Comparison of ENCODE assay signal across 8 mouse cellular contexts in the genomic region with DNA sequence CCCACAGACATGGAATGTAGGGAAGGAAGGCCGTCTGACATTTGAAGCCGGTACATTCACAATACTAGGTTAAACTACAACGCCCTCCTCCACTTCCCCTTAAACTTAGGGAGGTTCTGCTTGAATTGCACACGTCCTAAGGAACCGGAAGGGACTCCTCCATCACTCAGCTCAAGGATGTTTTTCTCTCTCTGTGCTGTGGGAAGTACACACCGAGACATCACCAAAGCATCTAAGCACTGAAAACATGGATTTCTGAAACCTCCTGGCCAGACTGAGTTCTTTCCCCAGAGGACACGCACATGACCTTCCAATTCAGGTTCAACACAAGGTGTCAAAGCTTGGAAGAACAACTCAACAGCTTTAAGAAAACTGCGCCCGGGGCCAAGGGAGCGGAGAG. TPM values are rescaled to one million over a fixed set of nuclear protein-coding genes. Genes with fewer than 3 reads are reported as not detected.
DNase-seq lines count a peak whose midpoint lies in the region; ATAC-seq and TF ChIP-seq lines count a peak whose summit lies in the region.

No protein-coding gene starts in this region.

- peak overlapping the region; percentile 95 for H3K9ac ChIP-seq in stomach, embryonic 16.5 days (ENCODE audit: low read length)

- H3K27ac ChIP-seq in embryonic fibroblast, embryonic 13.5 days (ENCODE audit: insufficient read depth, low read length): no peak overlapping the region
- H3K27ac ChIP-seq in stomach, embryonic 16.5 days (ENCODE audit: low read length): peak overlapping the region; percentile 75

- no peaks in the 10 kb centered on the region for H3K27me3 ChIP-seq in stomach, embryonic 16.5 days (ENCODE audit: control insufficient read depth, insufficient read depth, low read length)

- H3K4me3 ChIP-seq in embryonic fibroblast, embryonic 13.5 days (ENCODE audit: insufficient read depth, low read length): peak overlapping the region; percentile 99
- H3K4me3 ChIP-seq in stomach, embryonic 16.5 days (replicated peaks; ENCODE audit: low read length): peak overlapping the region; percentile 92

- DNase-seq in 3T3-L1 (ENCODE audit: low read depth, low spot score) (peak; percentile 58), ES-CJ7 (ENCODE audit: low read depth, low spot score) (peak; percentile 15)
- peak; percentile 15 for DNase-seq in lung, postnatal 14 days
- no peak for DNase-seq in left cerebral cortex, adult 18-20 months (ENCODE audit: low spot score in 2 of 2)
- no peak for DNase-seq in left cerebral cortex, adult 11 months (ENCODE audit: low spot score)

- H3K4me1 ChIP-seq in embryonic fibroblast, embryonic 13.5 days (ENCODE audit: control insufficient read depth, insufficient read depth, low read length): peaks cover 6% of the 10 kb centered on the region
- peaks cover 16% of the 10 kb centered on the region for H3K4me1 ChIP-seq in stomach, embryonic 16.5 days (ENCODE audit: control insufficient read depth, insufficient read depth, low read length)

- H3K4me2 ChIP-seq in stomach, embryonic 16.5 days (ENCODE audit: low read depth, low read length): peak overlapping the region; percentile 94

- no peak for TF ChIP-seq POLR2A in embryonic fibroblast, embryonic 13.5 days (IDR thresholded peaks at IDR 0.05; ENCODE audit: low read depth, low read length)

- peak; percentile 22 for ATAC-seq in inflammation-experienced regulatory T-cells, adult 6 months
- ATAC-seq in stomach, embryonic 16.5 days (ENCODE audit: insufficient read depth, low FRiP score): no peak

- no peak for TF ChIP-seq CTCF in embryonic fibroblast, embryonic 13.5 days (IDR thresholded peaks at IDR 0.05; ENCODE audit: borderline replicate concordance, insufficient read depth, low read length)

- WGBS in stomach, embryonic 16.5 days: 1% methylated on average over 10 of the region's 10 CpGs

- H3K36me3 ChIP-seq in stomach, embryonic 16.5 days (ENCODE audit: control insufficient read depth, insufficient read depth, low read length): no peaks in the 10 kb centered on the region

- H3K9me3 ChIP-seq in stomach, embryonic 16.5 days (replicated peaks; ENCODE audit: control insufficient read depth, low read length): no peaks in the 10 kb centered on the region

RNA-seq across cellular contexts. Expression of a gene that starts 1.0 kb away (rescaled TPM):
- polyA plus RNA-seq in embryonic fibroblast, embryonic 13.5 days (2011; ENCODE audit: insufficient read length, low read depth, missing spikeins): 82.8 and 98.0 TPM in 2 replicates
- polyA plus RNA-seq in inflammation-experienced regulatory T-cells, adult 6 months (2017; shearing (Covaris generic)): 100 to 1,000 TPM in 1 of 3 experiments, 10 to 100 TPM in 2; 87.9 to 115 (median 99.9) TPM
- 133 and 134 TPM in 2 replicates for polyA plus RNA-seq in stomach, embryonic 16.5 days (2015; fragmentation: Nextera tagmentation; extraction: Ambion mirVana)
- total RNA-seq in left cerebral cortex, adult 18-20 months (2021): 10 to 100 TPM; 65.5 to 66.2 TPM

RNA-seq across cellular contexts. Expression of a gene that starts 30.5 kb away (rescaled TPM):
- 36.5 and 44.5 TPM in 2 replicates for polyA plus RNA-seq in embryonic fibroblast, embryonic 13.5 days (2011; ENCODE audit: insufficient read length, low read depth, missing spikeins)
- polyA plus RNA-seq in inflammation-experienced regulatory T-cells, adult 6 months (2017; shearing (Covaris generic)): 10 to 100 TPM; 35.9 to 45.7 (median 41.6) TPM
- 19.7 and 20.1 TPM in 2 replicates for polyA plus RNA-seq in stomach, embryonic 16.5 days (2015; fragmentation: Nextera tagmentation; extraction: Ambion mirVana)
- total RNA-seq in left cerebral cortex, adult 18-20 months (2021): 10 to 100 TPM; 33.7 to 34.2 TPM

Comparison
In these comparisons a context has a peak if more than half of its experiments do, and no peak if none do; other contexts are left out.
1. DNase-seq: peak in 3T3-L1 (single experiment), ES-CJ7 (single experiment) and lung, postnatal 14 days (single experiment); none in left cerebral cortex, adult 18-20 months (0 of 2) and left cerebral cortex, adult 11 months (single experiment).